Mouse (Mus musculus) liver, embryonic 15.5 days (tissue): ENCODE measurements around the gene Gsto1. TPM values are rescaled to one million over a fixed set of nuclear protein-coding genes. Genes with fewer than 3 reads are reported as not detected.
A peak's percentile ranks its signal among the peaks of the same experiment; 100 is the strongest.

Experiments
- ATAC-seq: fragments of 200-750 bp; cut with Nextera tagmentation; 2 replicates; pipeline ENCODE4 v1.8.0; 2017; ENCODE audit warnings: moderate number of reproducible peaks, mild to moderate bottlenecking, moderate library complexity; ENCODE audit not compliant: insufficient read depth
- H3K27ac ChIP-seq: fragments of 300-500 bp; sonication (generic); replicated peaks from 2 replicates; pipeline ENCODE4 v1.5.1; 2015; ENCODE audit warnings: mild to moderate bottlenecking, inconsistent platforms
- H3K27me3 ChIP-seq: fragments of 300-500 bp; sonication (generic); 2 replicates; pipeline ENCODE4 v1.6.1; 2015; ENCODE audit warnings: mild to moderate bottlenecking, inconsistent platforms
- H3K36me3 ChIP-seq: fragments of 300-500 bp; sonication (generic); replicated peaks from 2 replicates; pipeline ENCODE4 v1.6.1; 2015; ENCODE audit warnings: moderate library complexity, mild to moderate bottlenecking, inconsistent platforms
- H3K4me1 ChIP-seq: fragments of 300-500 bp; sonication (generic); replicated peaks from 2 replicates; pipeline ENCODE4 v1.6.1; 2015; ENCODE audit warnings: inconsistent platforms
- H3K4me2 ChIP-seq: fragments of 300-500 bp; sonication (generic); 2 replicates; pipeline ENCODE4 v1.6.1; 2015; ENCODE audit warnings: moderate library complexity, mild to moderate bottlenecking, inconsistent platforms
- H3K4me3 ChIP-seq: fragments of 300-500 bp; sonication (generic); replicated peaks from 2 replicates; pipeline ENCODE4 v1.5.1; 2015; ENCODE audit warnings: mild to moderate bottlenecking, inconsistent platforms
- H3K9ac ChIP-seq: fragments of 300-500 bp; sonication (generic); 2 replicates; pipeline ENCODE4 v1.6.1; 2015; ENCODE audit warnings: moderate library complexity, mild to moderate bottlenecking, inconsistent platforms
- H3K9me3 ChIP-seq: fragments of 300-500 bp; sonication (generic); replicated peaks from 2 replicates; pipeline ENCODE4 v1.6.1; 2016; ENCODE audit warnings: inconsistent platforms
- WGBS: fragments of 180-500 bp; shearing (Covaris S2); methylation state at CpG from one replicate; pipeline ENCODE4 v1.1.7; 2015; ENCODE audit warnings: mixed read lengths; ENCODE audit not compliant: insufficient replicate concordance; 5-methylcytosine and 5-hydroxymethylcytosine counted together
- polyA plus RNA-seq: library from polyadenylated mRNA; unstranded; fragments of >200 nt; fragmentation: Nextera tagmentation; extraction: Ambion mirVana; gene quantifications from 2 replicates; pipeline ENCODE4 v1.2.1, GENCODE M21; 2015

Gene Gsto1
- polyA plus RNA-seq, 1 experiment from 2014 or later = 122 TPM

DNA sequence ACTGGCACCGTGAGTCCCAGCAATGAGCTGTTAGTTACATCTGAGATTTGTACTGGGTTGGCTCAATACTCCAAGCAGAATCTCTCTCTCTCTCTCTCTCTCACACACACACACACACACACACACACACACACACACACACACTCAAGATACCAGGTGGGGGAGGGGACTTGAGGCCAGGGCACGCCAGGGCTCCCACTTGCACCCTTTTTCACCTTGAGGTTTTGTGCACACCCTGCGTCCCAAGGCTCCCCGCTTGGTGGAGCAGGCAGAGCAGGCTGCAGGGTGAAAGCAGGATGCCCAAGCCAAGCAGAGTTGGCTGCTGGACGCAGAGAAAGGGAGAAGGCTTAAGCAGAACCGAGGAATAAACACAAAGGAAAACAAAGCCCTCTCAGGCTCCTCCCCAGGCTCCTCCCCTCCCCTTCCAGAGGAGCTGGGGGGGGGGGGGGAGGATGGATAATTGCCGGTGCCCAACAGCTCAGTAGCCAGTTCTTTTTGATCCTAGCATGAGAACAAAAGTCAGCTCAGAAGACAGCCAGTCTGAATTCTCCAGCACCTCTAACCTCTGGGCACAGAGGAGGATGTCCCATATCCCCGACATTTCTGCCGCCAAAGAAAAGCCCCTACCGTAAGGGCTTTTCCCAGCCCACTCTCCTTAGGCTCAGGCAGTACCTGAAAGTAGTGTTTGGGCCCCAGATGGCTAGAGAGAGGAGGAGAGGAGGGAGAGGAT is 54.8 kb downstream of the Gsto1 start:
- ATAC-seq = no peak
- H3K27ac ChIP-seq = peak overlapping the region; percentile 41; the same call in 1 of the 2 replicates
- H3K4me3 ChIP-seq = no peak overlapping the region; the same call in 1 of the 2 replicates
- no peaks in the 10 kb centered on the region for H3K27me3 ChIP-seq
- no peak overlapping the region; the same call in 1 of the 2 replicates for H3K9ac ChIP-seq
- WGBS = 21% methylated on average over 10 of the region's 10 CpGs
- H3K36me3 ChIP-seq = 0 out of 2 replicates have a peak, but pooled peaks cover 7% of the 10 kb centered on the region
- H3K9me3 ChIP-seq = no peaks in the 10 kb centered on the region
- peak overlapping the region; percentile 48 for H3K4me2 ChIP-seq
- H3K4me1 ChIP-seq = peaks cover 64% of the 10 kb centered on the region

DNA sequence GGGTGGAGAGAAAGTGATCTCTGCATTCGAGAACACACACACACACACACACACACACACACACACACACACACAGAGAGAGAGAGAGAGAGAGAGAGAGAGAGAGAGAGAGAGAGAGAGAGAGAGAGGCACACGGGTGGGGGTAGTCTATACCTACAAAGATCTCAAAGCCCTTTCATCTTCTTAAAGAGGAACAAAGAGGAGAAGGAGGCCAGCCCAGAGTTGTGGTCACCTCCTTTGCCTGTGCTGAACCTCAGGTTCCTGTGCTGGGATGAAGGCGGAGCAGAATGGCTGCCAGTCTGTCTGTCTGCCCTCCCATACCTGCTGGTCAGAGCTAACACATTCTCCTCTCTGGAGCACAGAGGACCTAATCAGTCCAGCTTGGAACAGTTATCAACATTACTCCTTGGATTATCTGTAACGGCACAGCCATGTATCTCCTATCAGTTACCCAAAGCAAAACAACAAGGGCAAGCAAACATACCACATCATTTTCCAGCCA is 55.4 kb downstream of the Gsto1 start:
- peak overlapping the region; percentile 41; the same call in 1 of the 2 replicates for H3K27ac ChIP-seq
- WGBS = 20% methylated on average over 3 of the region's 4 CpGs

DNA sequence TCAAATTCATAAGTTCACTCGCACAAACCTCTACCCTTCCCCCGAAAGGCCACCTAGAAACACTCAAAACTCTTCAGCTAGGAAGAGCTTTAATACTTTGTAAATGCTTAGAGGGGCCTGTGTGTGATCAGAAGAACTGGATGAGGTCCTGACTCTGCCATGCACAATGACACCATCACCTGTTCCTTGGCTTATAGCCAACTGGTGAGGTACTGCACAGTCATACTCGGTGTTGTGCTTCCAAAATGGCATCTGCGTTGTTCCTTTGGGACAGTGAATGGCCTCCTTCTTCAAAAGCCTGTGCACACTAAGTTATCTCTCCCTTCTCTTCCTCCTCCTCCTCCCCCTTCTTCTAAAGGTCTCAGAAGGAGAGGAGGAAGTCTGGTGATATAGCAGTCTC is 56.0 kb downstream of the Gsto1 start:
- Histone ChIP-seq H3K9ac (no peak overlapping the region), H3K4me1 (peaks cover 53% of the 10 kb centered on the region), H3K36me3 (0 out of 2 replicates have a peak, but pooled peaks cover 7% of the 10 kb centered on the region), H3K27me3 (no peaks in the 10 kb centered on the region), H3K9me3 (no peaks in the 10 kb centered on the region), H3K27ac (0 out of 2 replicates have a peak overlapping the region, but pooled peaks have one; percentile 41), H3K4me2 (no peak overlapping the region), H3K4me3 (no peak overlapping the region)
- WGBS = 71% methylated on average over 4 of the region's 4 CpGs
- no peak for ATAC-seq

More for the DNA sequence above, 55.4 kb downstream of the Gsto1 start:
- Histone ChIP-seq H3K4me2 (peak overlapping the region; percentile 48), H3K4me1 (peaks cover 59% of the 10 kb centered on the region), H3K9ac (no peak overlapping the region), H3K9me3 (no peaks in the 10 kb centered on the region), H3K36me3 (0 out of 2 replicates have a peak, but pooled peaks cover 7% of the 10 kb centered on the region), H3K27me3 (no peaks in the 10 kb centered on the region), H3K4me3 (no peak overlapping the region)
- ATAC-seq = peak; percentile 50

DNA sequence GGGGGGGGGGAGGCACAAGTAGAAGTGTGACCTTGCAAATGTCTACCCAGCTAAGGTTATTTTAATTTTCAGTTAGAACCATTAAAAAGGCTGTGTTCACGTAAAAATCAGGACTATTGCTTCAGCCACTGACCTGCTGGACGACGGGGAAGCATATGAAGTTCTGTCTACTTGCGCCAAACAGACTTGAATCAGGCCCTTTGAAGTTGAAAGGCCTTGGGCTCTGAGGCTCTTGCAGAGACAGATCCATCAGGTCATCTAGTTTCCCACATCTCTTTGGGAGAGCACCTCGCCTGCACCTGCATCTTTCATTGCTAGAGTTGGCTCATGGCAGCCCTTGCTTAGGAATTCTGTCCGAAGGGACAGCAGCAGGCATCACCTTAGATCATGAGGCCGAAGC is 58.6 kb downstream of the Gsto1 start:
- ATAC-seq = no peak
- Histone ChIP-seq H3K9me3 (no peaks in the 10 kb centered on the region), H3K4me1 (peaks cover 49% of the 10 kb centered on the region), H3K4me3 (no peak overlapping the region), H3K36me3 (0 out of 2 replicates have a peak, but pooled peaks cover 7% of the 10 kb centered on the region), H3K27ac (no peak overlapping the region), H3K4me2 (no peak overlapping the region), H3K27me3 (no peaks in the 10 kb centered on the region), H3K9ac (no peak overlapping the region)
- 77% methylated on average over 7 of the region's 7 CpGs for WGBS

DNA sequence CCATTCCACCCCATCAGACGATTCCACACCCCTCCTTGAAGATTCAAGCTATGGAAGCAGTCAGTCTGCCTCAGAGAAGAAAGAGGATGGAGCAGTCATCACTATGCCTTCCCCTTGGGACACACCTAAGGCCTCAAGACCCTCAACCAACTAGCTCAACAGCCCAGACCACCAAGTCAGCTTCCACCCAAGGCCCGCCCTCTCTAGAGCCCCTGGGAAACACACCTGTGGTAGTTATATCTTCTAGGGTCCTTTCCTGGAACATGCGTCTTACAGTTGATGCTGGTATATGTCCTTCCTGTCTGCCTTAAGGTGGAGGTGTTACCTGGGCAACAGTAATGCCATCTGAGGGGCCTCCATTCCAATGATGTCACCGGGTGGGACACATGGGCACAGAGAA is 59.4 kb downstream of the Gsto1 start:
- 0 out of 2 replicates have a peak, but pooled peaks cover 7% of the 10 kb centered on the region for H3K36me3 ChIP-seq
- no peaks in the 10 kb centered on the region for H3K27me3 ChIP-seq
- no peak overlapping the region for H3K4me2 ChIP-seq
- no peaks in the 10 kb centered on the region for H3K9me3 ChIP-seq
- H3K9ac ChIP-seq = no peak overlapping the region
- H3K4me3 ChIP-seq = no peak overlapping the region
- ATAC-seq = no peak
- WGBS = 73% methylated on average over 4 of the region's 4 CpGs
- peaks cover 48% of the 10 kb centered on the region for H3K4me1 ChIP-seq
- no peak overlapping the region for H3K27ac ChIP-seq

Other genes with a start within 250 kb of the Gsto1 start
- 0.15 and 0.20 TPM in 2 replicates for gene Col17a1, start 162.9 kb upstream of the Gsto1 start, polyA plus RNA-seq
- 53.7 and 60.6 TPM in 2 replicates for gene Sfr1, start 123.3 kb upstream of the Gsto1 start, polyA plus RNA-seq
- 0.13 and 0.24 TPM in 2 replicates for gene Gsto2, start 10.6 kb downstream of the Gsto1 start, polyA plus RNA-seq
- gene Cfap43, start 64.3 kb downstream of the Gsto1 start, polyA plus RNA-seq = 0.02 TPM in 1 of 2 replicates, not detected in the other
- 4.1 and 4.8 TPM in 2 replicates for gene Itprip, start 64.3 kb downstream of the Gsto1 start, polyA plus RNA-seq
- not detected in 2 replicates for gene Cfap58, start 82.7 kb downstream of the Gsto1 start, polyA plus RNA-seq